Mouse (Mus musculus) left cerebral cortex, adult 18-20 months (tissue): ENCODE measurements around the gene Gtf2f2. TPM values are rescaled to one million over a fixed set of nuclear protein-coding genes. Genes with fewer than 3 reads are reported as not detected.

Experiments used
- DNase-seq, 2 experiments: peaks; one replicate each; pipeline ENCODE4 v3.0.0; 2021 to 2022; ENCODE audit warnings: low spot score in 2 of 2, mixed read lengths in 1 of 2
- total RNA-seq, 2 experiments: library from RNA; stranded (reverse); gene quantifications; 2 replicates each; pipeline ENCODE4 v1.2.3; 2021

The Gtf2f2 gene
- total RNA-seq, 2 experiments from 2014 or later = 16.3 to 17.3 TPM

DNA sequence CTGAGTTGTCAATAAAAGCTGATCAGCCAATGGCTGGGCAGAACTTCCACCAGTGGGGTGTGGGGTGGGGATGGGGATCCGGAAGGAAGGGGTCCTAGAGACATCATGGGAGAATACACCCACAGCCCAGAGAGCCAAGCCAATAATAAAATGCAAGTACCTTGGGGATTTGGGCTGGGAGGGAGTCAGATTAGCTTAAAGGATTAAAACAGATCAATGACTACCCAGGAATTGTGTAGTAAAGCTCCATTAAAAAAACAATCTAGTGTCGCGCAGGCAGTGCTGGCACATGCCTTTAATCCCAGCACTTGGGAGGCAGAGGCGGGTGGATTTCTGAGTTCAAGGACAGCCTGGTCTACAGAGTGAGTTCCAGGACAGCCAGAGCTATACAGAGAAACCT is 5.7 kb downstream of the Gtf2f2 start:
- no peak for DNase-seq

DNA sequence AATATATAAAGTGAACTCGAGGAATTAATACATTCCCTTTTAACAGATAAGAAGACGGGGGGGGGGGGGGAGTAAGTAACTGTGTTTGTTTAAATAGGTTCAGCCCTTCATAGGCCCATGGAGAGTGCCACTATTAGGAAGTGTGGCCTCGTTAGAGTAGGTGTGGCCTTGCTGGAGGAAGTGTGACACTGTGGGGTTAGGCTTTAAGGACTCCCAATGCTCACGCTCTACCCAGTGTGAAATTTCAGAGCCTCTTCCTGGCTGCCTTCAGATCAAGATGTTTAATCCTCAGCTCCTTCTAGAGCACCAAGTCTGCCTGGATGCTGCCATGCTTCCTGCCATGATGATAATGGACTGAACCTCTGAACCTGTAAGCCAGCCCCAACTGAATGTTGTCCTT is 8.9 kb downstream of the Gtf2f2 start:
- DNase-seq = no peak

DNA sequence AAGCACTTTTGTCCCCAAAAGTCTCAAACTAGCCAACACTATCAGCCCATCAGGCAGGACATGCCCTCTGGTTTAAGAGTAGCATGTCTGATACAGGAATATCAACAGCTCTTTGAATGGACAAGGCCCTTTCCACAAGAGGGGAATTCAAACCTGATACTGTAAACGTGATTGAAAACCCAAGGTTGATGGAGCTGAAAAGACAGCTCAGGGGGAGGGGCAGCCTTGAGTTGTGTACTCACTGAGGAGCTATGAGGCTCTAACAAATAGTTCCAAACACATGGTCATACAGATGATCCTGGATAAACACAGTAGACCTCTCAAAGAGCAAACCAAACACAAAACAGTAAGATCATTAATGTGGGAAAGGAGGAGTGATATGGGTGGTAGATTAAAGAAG is 12.6 kb downstream of the Gtf2f2 start:
- no peak for DNase-seq

GRCm38 (mm10) chr14:75992371-75992770 is 18.3 kb downstream of the Gtf2f2 start:
- no peak for DNase-seq

GRCm38 (mm10) chr14:75990936-75991335 is 19.7 kb downstream of the Gtf2f2 start:
- no peak for DNase-seq

GRCm38 (mm10) chr14:75989168-75989567 is 21.5 kb downstream of the Gtf2f2 start:
- no peak for DNase-seq

- DNase-seq = no peak
Observed at GRCm38 (mm10) chr14:75986878-75987483, 23.7 kb downstream of the Gtf2f2 start.

DNA sequence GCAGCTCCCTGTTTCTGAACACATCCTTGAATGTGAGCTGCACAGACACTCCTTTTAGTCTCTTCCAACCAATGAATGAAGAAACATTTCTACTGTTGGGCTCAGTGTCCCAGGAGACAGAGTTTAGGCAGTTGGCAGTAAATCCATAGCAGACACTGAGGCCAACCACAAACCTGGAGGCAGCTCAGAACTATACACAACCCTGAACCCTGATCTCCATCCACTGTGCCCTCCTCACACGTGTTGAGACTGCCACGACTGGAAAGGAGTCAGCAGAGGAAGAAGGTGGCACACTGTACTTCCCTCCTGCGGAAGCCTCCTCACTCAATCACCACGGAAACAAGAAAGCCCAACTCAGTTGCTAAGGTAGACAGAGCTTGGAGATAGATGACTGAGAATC is 25.6 kb downstream of the Gtf2f2 start:
- DNase-seq = no peak

- DNase-seq = no peak
Observed at GRCm38 (mm10) chr14:75983891-75984290, 26.8 kb downstream of the Gtf2f2 start.

DNA sequence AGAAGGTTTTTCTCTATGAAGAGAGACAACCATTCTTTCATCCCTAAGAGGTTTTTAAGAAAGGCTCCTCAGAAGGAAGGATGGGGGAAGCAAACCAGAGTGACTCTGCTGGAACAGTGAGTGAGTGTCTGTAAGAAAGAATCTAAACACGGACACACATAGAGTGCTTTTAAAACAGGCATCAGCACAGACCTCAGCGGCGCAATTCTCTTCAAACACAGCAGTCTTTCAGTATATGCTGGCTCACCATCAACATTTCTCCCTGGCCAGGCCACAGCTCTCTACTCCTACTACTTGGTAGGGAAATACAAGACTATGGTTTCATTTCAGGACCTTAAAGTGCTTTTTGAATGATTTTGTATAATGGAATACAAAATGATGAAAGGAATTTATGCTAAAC is 29.4 kb downstream of the Gtf2f2 start:
- no peak for DNase-seq

GRCm38 (mm10) chr14:75976107-75976506 is 34.6 kb downstream of the Gtf2f2 start:
- no peak for DNase-seq

DNA sequence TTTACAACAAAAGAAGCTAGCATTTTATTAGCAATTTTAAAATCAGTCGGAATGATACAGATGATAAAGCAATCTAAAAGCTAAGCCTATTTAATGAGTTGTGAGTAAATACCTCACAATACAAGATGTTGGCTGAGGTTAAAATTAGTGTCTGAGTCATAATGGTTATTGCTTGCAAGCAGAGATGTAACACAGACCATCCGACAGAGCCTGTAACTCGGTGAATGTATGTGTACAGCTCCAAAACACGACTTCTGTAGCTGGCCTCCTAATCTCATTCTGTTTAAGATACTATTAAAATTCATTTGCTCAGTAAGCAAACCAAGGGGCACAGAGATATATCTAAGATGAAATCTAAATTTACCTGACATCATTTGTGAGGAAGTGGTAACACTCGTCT is 43.4 kb downstream of the Gtf2f2 start:
- no peak for DNase-seq

GRCm38 (mm10) chr14:75964433-75964832 is 46.2 kb downstream of the Gtf2f2 start:
- no peak for DNase-seq

GRCm38 (mm10) chr14:75964000-75964399 is 46.7 kb downstream of the Gtf2f2 start:
- DNase-seq = no peak

GRCm38 (mm10) chr14:75963215-75963614 is 47.5 kb downstream of the Gtf2f2 start:
- peak in 1 of 2 experiments; percentile 26 for DNase-seq

- peak; percentile 71 to 81 for DNase-seq
Observed at GRCm38 (mm10) chr14:75962250-75962649, 48.4 kb downstream of the Gtf2f2 start.

DNA sequence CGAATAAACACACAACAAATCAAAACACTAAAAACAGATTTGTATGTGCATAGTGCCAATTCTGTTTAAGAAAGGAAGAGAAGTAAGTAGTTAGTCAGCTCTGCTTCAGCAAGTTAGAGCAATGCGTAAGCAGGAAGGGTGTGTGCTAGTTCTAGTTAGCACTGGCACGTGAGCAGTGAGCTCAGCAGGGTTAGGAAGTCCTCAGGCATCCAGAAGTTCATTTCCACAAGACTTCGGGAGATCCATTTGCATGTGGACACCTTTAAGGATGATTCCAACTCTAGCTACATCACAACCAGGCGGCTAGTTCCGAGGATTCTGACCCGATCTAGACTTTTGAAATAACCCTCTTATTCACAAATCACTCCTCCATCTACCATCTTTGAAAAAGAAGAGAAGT is 55.9 kb downstream of the Gtf2f2 start, which contains the start of gene Kctd4:
Kctd4 (plus strand) TSS at position 244 of the 400 bp plus-strand sequence.
- no peak for DNase-seq

DNA sequence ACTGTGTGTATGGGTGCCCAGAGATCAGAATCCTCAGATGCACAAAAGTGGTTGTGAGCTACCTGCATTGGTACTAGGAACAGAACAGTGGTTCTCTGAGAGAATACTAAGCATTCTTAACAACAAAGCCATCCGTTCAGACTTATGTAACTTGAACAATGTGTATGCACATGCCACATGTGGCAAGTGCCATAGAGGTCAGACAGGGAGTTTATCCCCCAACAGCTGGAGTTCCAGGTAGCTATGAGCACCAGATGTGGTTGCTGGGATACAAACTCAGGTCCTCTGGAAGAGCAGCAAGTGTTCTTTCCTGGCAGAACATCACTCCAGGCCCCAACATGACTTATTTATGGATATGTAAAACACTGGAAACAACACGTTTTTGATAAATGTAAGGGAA is 57.7 kb downstream of the Gtf2f2 start:
- DNase-seq = no peak

GRCm38 (mm10) chr14:75947674-75948073 is 63.0 kb downstream of the Gtf2f2 start:
- no peak for DNase-seq

GRCm38 (mm10) chr14:75942365-75942764 is 68.3 kb downstream of the Gtf2f2 start:
- DNase-seq = no peak

DNA sequence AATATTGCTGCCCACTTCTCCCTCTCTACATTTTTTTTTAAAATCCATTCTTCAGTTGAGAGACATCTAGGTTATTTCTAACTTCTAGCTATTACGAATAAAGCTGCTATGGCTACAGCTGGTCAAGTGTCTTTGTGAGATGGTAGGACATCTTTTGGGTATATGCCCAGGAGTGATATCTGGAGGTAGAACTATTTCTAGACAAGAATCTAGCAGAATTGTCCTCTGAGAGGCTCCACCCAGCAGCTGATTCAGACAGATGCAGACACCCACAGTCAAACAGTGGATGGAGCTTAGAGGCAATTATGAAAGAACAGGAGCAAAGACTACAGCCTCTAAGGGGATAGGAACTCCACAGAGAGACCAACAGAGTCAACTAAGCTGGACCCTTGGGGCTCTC is 69.2 kb downstream of the Gtf2f2 start:
- DNase-seq = no peak

DNA sequence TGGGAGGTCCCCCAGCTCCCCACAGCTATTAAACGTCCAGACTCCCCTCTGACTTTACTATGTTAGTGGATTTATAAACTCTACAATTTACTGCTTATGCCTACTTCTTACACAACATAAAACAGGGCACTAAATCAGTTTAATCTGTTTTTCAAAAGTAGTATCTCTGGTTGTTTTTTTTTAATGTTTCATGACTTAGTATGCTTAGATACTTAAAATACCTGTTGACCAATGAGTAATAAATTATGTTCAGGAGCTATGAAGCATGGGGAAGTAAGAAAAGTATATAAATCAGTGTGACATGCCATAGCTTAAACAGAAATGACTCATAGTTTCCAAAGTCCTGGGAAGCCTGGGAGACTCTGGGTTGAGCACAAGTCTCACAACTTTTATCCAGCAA is 73.0 kb downstream of the Gtf2f2 start:
- DNase-seq = no peak

GRCm38 (mm10) chr14:75934359-75934758 is 76.3 kb downstream of the Gtf2f2 start:
- no peak for DNase-seq

DNA sequence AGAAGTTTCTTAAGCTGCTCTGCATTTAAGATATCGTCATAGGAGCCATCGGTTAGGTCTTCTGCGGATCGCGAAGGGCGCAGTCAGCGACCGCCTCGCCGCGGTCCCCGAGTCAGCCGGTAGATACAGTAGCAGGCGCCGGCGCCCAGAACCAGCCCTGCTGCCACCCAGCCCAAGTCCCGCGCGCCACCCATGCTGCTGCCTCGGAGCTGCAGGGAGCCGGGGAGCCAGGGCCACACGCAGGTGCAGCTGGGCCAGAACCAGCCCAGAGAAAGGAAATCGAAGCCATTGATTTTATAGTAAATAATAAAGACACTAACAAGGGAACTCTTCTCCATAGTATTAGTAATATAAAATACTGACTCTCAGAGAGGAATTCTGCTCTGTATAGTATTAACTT is 79.4 kb downstream of the Gtf2f2 start:
- no peak for DNase-seq
